Mouse (Mus musculus): Measurements from ENCODE around the gene Gm17728. TPM values are rescaled to one million over a fixed set of nuclear protein-coding genes. Genes with fewer than 3 reads are reported as not detected.

Gene Gm17728
- not detected in 2 replicates for polyA plus RNA-seq (2012; ENCODE audit: low replicate concordance)

DNA sequence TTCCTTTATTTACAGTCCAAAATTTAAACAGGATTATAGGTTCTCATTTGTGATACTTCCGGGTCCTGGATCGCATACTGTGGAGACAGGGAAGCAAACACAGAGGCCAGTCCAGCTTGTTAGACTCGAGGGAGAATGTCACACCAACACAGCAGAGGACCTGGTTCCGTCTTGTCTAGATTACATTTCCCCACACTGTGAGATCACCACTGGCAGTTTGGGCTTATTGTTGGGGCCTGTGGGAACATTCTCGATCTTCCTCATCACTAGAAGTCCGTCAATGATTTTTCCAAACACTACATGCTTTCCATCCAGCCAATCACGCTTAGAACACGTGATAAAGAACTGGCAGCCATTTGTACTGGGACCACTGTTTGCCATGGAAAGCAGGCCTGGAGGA is at the start of gene Gm17728:
Gm17728 (plus strand) TSS at position 301 of the 400 bp plus-strand sequence.

Other genes with a start within 250 kb of the Gm17728 start
- not detected in 2 replicates for gene Pabpc6, start 247.7 kb downstream of the Gm17728 start, polyA plus RNA-seq (2012; ENCODE audit: low replicate concordance)

Measured in leukemia stem cell, adult 10-12 weeks (primary cell).